Mouse (Mus musculus): Measurements from ENCODE around the gene Myo9b.

- TF ChIP-seq CTCF (IDR thresholded peaks at IDR 0.05; ENCODE audit: low read depth), result no peak
- TF ChIP-seq EP300 (optimal IDR thresholded peaks at IDR 0.05), result no peak
Observed at GRCm38 (mm10) chr8:71391696-71392095, 119.2 kb downstream of the Myo9b start.
